In the genomic region with DNA sequence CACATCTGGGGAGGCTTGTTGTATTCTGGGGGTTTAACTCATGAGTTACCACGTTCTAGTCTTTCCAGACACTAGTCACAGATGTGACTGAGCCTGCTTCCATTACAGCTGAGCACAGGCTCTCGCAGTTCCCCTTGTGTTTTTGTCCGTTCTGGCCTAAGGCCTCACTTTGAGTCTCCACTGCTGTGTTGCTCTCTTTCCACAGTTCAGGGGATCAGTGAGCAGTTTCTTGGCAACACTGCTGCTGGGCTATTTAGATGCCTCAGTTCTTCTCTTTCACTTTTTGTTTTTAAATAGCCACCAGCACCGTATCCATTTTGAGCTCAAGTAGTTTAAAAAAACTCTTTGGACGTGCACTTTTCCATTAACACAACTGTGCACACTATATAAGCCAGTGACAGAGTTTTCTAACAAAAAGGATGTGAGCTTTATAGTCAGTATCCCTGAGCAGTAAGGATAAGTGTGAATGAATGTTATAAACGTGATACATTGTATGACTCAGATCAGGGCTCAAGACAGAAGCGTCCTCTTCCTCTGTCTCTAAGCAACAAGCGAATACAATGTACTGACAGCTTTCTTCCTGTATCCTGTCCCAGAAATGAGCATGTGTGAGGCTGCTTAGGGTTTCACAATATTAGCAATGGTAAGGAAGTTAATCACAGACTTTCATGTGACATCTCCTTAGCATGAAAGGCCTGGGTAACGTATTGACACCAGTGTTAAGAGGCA, we compare ENCODE assay signal across 8 mouse cellular contexts. TPM values are rescaled to one million over a fixed set of nuclear protein-coding genes. Genes with fewer than 3 reads are reported as not detected.
A peak's percentile ranks its signal among the peaks of the same experiment; 100 is the strongest.
DNase-seq lines count a peak whose midpoint lies in the region; ATAC-seq and TF ChIP-seq lines count a peak whose summit lies in the region.

No protein-coding gene starts in this region.

- peaks cover 3% of the 10 kb centered on the region; the same call in 1 of the 2 replicates for H3K36me3 ChIP-seq in heart, adult 2 months (ENCODE audit: control insufficient read depth, insufficient read depth, low read length)
- H3K36me3 ChIP-seq in lung, embryonic 16.5 days (ENCODE audit: control insufficient read depth, insufficient read depth, low read length) = no peaks in the 10 kb centered on the region

- no peak for TF ChIP-seq CTCF in heart, adult 2 months (IDR thresholded peaks at IDR 0.05)

- no peak overlapping the region for H3K4me2 ChIP-seq in lung, embryonic 16.5 days (ENCODE audit: low read depth, low read length)

- no peak overlapping the region for H3K4me3 ChIP-seq in heart, adult 2 months
- no peak overlapping the region for H3K4me3 ChIP-seq in lung, embryonic 16.5 days (ENCODE audit: low read length)

- DNase-seq in heart, adult 2 months = peak in 1 of 2 experiments; percentile 28
- DNase-seq in heart, postnatal 4 days = no peak
- DNase-seq in spleen, postnatal 36 days (ENCODE audit: low spot score in 2 of 2) = peak; percentile 17 to 36
- DNase-seq in spleen, postnatal 10 days (ENCODE audit: low spot score in 2 of 2) = no peak
- no peak for DNase-seq in spleen, adult 18-20 months
- no peak for DNase-seq in cerebellum, adult 8-10 months
- no peak for DNase-seq in right cerebral cortex, postnatal 14 days

- H3K79me2 ChIP-seq in heart, adult 2 months (replicated peaks; ENCODE audit: control insufficient read depth, insufficient read depth, low read length) = no peaks in the 10 kb centered on the region; the same call in 1 of the 2 replicates

- TF ChIP-seq POLR2A in heart, adult 2 months (IDR thresholded peaks at IDR 0.05; ENCODE audit: insufficient read depth, low read depth, low read length) = no peak

- peaks cover 8% of the 10 kb centered on the region for H3K4me1 ChIP-seq in heart, adult 2 months (ENCODE audit: control insufficient read depth, insufficient read depth, low read length)
- H3K4me1 ChIP-seq in lung, embryonic 16.5 days (replicated peaks; ENCODE audit: control insufficient read depth, insufficient read depth, low read length) = peaks cover 3% of the 10 kb centered on the region

- ATAC-seq in lung, embryonic 16.5 days (ENCODE audit: low read depth) = peak; percentile 79

- TF ChIP-seq EP300 in heart, adult 2 months (IDR thresholded peaks at IDR 0.05; ENCODE audit: insufficient read depth, low read depth, low read length) = no peak

- H3K27me3 ChIP-seq in heart, adult 2 months (ENCODE audit: control insufficient read depth, insufficient read depth, low read length) = no peaks in the 10 kb centered on the region
- H3K27me3 ChIP-seq in lung, embryonic 16.5 days (ENCODE audit: control insufficient read depth, insufficient read depth, low read depth, low read length) = no peaks in the 10 kb centered on the region

- no peaks in the 10 kb centered on the region for H3K9me3 ChIP-seq in lung, embryonic 16.5 days (ENCODE audit: control insufficient read depth, low read length)

- intact Hi-C loops in heart, adult 2 months (cut with DNase I) = loop anchor here (2.0 kb wide), 2 partner anchors 27 to 33 kb away; partner anchors contain the start of gene Epb41l2

- H3K27ac ChIP-seq in heart, adult 2 months = peak overlapping the region; percentile 73
- H3K27ac ChIP-seq in lung, embryonic 16.5 days (ENCODE audit: low read length) = peak overlapping the region; percentile 21; the same call in 1 of the 2 replicates

- 27% methylated on average over 9 of the region's 9 CpGs for WGBS in heart, adult 2 months
- WGBS in lung, embryonic 16.5 days = 51% methylated on average over 9 of the region's 9 CpGs

- 0 out of 2 replicates have a peak overlapping the region, but pooled peaks have one; percentile 25 for H3K9ac ChIP-seq in heart, adult 2 months (ENCODE audit: low read depth, low read length)
- no peak overlapping the region for H3K9ac ChIP-seq in lung, embryonic 16.5 days (ENCODE audit: low read length)

RNA-seq across cellular contexts. Expression of gene Akap7, which starts 23.8 kb away (rescaled TPM):
- total RNA-seq in heart, adult 2 months (2021) = 10 to 100 TPM; 56.2 to 59.1 TPM
- polyA plus RNA-seq in heart, adult 2 months (2012; rRNA removed) = 17.2 and 31.1 TPM in 2 replicates
- 10 to 100 TPM; 48.1 to 52.5 TPM for total RNA-seq in heart, postnatal 4 days (2021)
- polyA plus RNA-seq in lung, embryonic 16.5 days (2015; fragmentation: Nextera tagmentation; extraction: Ambion mirVana) = 18.9 and 20.1 TPM in 2 replicates

RNA-seq across cellular contexts. Expression of gene Epb41l2, which starts 28.1 kb away (rescaled TPM):
- 10 to 100 TPM; 40.5 to 49.1 TPM for total RNA-seq in heart, adult 2 months (2021)
- 24.0 and 41.8 TPM in 2 replicates for polyA plus RNA-seq in heart, adult 2 months (2012; rRNA removed)
- total RNA-seq in heart, postnatal 4 days (2021) = 10 to 100 TPM; 90.5 to 91.5 TPM
- polyA plus RNA-seq in lung, embryonic 16.5 days (2015; fragmentation: Nextera tagmentation; extraction: Ambion mirVana) = 84.4 and 95.3 TPM in 2 replicates

Comparison
In these comparisons a context has a peak if more than half of its experiments do, and no peak if none do; other contexts are left out.
1. DNase-seq: peak in spleen, postnatal 36 days (2 of 2); none in heart, postnatal 4 days (single experiment), spleen, postnatal 10 days (0 of 2), spleen, adult 18-20 months (0 of 2), cerebellum, adult 8-10 months (single experiment) and right cerebral cortex, postnatal 14 days (single experiment).